Mouse (Mus musculus) MEL (cell line): ENCODE data around the gene Hnrnph3. TPM values are rescaled to one million over a fixed set of nuclear protein-coding genes. Genes with fewer than 3 reads are reported as not detected.

Experiments used
- DNase-seq: peaks from one replicate; pipeline ENCODE4 v3.0.0; 2011; ENCODE audit warnings: low read depth, low spot score
- H3K27ac ChIP-seq: 2 replicates; pipeline ENCODE4 v1.5.1; 2012; ENCODE audit warnings: low read depth, mild to moderate bottlenecking, control low read depth, low read length, moderate library complexity; ENCODE audit not compliant: control insufficient read depth
- H3K27me3 ChIP-seq, 2 experiments: fragments of 150-350 bp in 1 of 2; sonication (generic) in 1 of 2; 2 replicates each; pipeline ENCODE4 v1.6.1; 2012; ENCODE audit warnings: low read length in 2 of 2, mild to moderate bottlenecking in 2 of 2, improper control_type of control experiment in 1 of 2, moderate library complexity in 1 of 2; ENCODE audit not compliant: insufficient read depth in 2 of 2, control insufficient read depth in 1 of 2
- H3K36me3 ChIP-seq, 2 experiments: 2 replicates each; pipeline ENCODE4 v1.6.1; 2012 to 2014; ENCODE audit warnings: low read length in 2 of 2, improper control_type of control experiment in 1 of 2, inconsistent platforms in 1 of 2, mild to moderate bottlenecking in 1 of 2; ENCODE audit not compliant: insufficient read depth in 2 of 2, control insufficient read depth in 1 of 2
- H3K4me1 ChIP-seq, 2 experiments: fragments of 150-350 bp in 1 of 2; sonication (generic) in 1 of 2; 2 replicates each; pipeline ENCODE4 v1.6.1; 2012; ENCODE audit warnings: low read length in 2 of 2, improper control_type of control experiment in 1 of 2, mild to moderate bottlenecking in 1 of 2; ENCODE audit not compliant: insufficient read depth in 2 of 2, control insufficient read depth in 1 of 2
- H3K4me3 ChIP-seq, 2 experiments: fragments of 150-350 bp in 1 of 2; sonication (generic) in 1 of 2; 2 replicates each; pipeline ENCODE4 v1.5.1; 2012; ENCODE audit warnings: low read depth in 2 of 2, low read length in 2 of 2, mild to moderate bottlenecking in 2 of 2, moderate library complexity in 2 of 2, control low read depth in 1 of 2, improper control_type of control experiment in 1 of 2; ENCODE audit not compliant: control insufficient read depth in 1 of 2, insufficient read depth in 1 of 2
- H3K79me2 ChIP-seq: 2 replicates; pipeline ENCODE4 v1.6.1; 2012; ENCODE audit warnings: mild to moderate bottlenecking, low read length, moderate library complexity; ENCODE audit not compliant: control insufficient read depth, poor library complexity, insufficient read depth
- H3K9ac ChIP-seq: 2 replicates; pipeline ENCODE4 v1.6.1; 2012; ENCODE audit warnings: low read depth, mild to moderate bottlenecking, control low read depth, low read length, moderate library complexity; ENCODE audit not compliant: control insufficient read depth, poor library complexity, severe bottlenecking
- H3K9me3 ChIP-seq: fragments of 150-350 bp; sonication (generic); replicated peaks from 2 replicates; pipeline ENCODE4 v1.6.1; 2012; ENCODE audit warnings: mild to moderate bottlenecking, low read length, improper control_type of control experiment, moderate library complexity; ENCODE audit not compliant: insufficient read depth
- BHLHE40 ChIP-seq: IDR thresholded peaks from 2 replicates; pipeline ENCODE4 v1.6.1; 2012; ENCODE audit warnings: low read depth, mild to moderate bottlenecking, inconsistent platforms, low read length, improper control_type of control experiment, borderline replicate concordance
- CHD1 ChIP-seq: IDR thresholded peaks from 2 replicates; pipeline ENCODE4 v1.6.1; 2012; ENCODE audit warnings: low read depth, mild to moderate bottlenecking, inconsistent platforms, low read length, improper control_type of control experiment
- CTCF ChIP-seq, 3 experiments: IDR thresholded peaks in 2 of 3; conservative IDR thresholded peaks in 1 of 3; 2 replicates each; pipeline ENCODE4 v1.5.1; 2011 to 2012; ENCODE audit warnings: low read length in 3 of 3, low read depth in 2 of 3, mild to moderate bottlenecking in 2 of 3, improper control_type of control experiment in 1 of 3, inconsistent platforms in 1 of 3, mixed read lengths in 1 of 3, moderate library complexity in 1 of 3; ENCODE audit not compliant: control insufficient read depth in 1 of 3, insufficient read depth in 1 of 3, poor library complexity in 1 of 3, severe bottlenecking in 1 of 3
- E2F4 ChIP-seq: IDR thresholded peaks from 2 replicates; pipeline ENCODE4 v1.6.1; 2011; ENCODE audit warnings: low read depth, low read length, improper control_type of control experiment, borderline replicate concordance
- ELF1 ChIP-seq: IDR thresholded peaks from 2 replicates; pipeline ENCODE4 v1.6.1; 2014; ENCODE audit warnings: low read depth, mild to moderate bottlenecking, inconsistent platforms, low read length, improper control_type of control experiment, moderate library complexity
- ETS1 ChIP-seq: IDR thresholded peaks from 2 replicates; pipeline ENCODE4 v1.6.1; 2012; ENCODE audit warnings: low read depth, mild to moderate bottlenecking, inconsistent platforms, low read length, improper control_type of control experiment, moderate library complexity
- GATA1 ChIP-seq: IDR thresholded peaks from 2 replicates; pipeline ENCODE4 v1.6.1; 2011; ENCODE audit warnings: low read depth, low read length, improper control_type of control experiment
- HCFC1 ChIP-seq: IDR thresholded peaks from 2 replicates; pipeline ENCODE4 v1.6.1; 2012; ENCODE audit warnings: low read depth, mild to moderate bottlenecking, inconsistent platforms, low read length, improper control_type of control experiment, moderate library complexity
- JUND ChIP-seq: IDR thresholded peaks from 2 replicates; pipeline ENCODE4 v1.6.1; 2011; ENCODE audit warnings: low read depth, mild to moderate bottlenecking, improper control_type of control experiment, low read length
- KAT2A ChIP-seq: conservative IDR thresholded peaks from 2 replicates; pipeline ENCODE4 v1.6.1; 2012; ENCODE audit warnings: low read depth, low read length, improper control_type of control experiment, inconsistent platforms
- MAFK ChIP-seq: IDR thresholded peaks from 2 replicates; pipeline ENCODE4 v1.6.1; 2011; ENCODE audit warnings: low read depth, mild to moderate bottlenecking, low read length, improper control_type of control experiment, borderline replicate concordance
- MAX ChIP-seq: IDR thresholded peaks from 2 replicates; pipeline ENCODE4 v1.6.1; 2011; ENCODE audit warnings: low read length, improper control_type of control experiment
- MXI1 ChIP-seq: IDR thresholded peaks from 2 replicates; pipeline ENCODE4 v1.6.1; 2011; ENCODE audit warnings: mild to moderate bottlenecking, low read depth, low read length, improper control_type of control experiment
- MYB ChIP-seq: IDR thresholded peaks from 2 replicates; pipeline ENCODE4 v1.6.1; 2011; ENCODE audit warnings: mild to moderate bottlenecking, low read depth, low read length, improper control_type of control experiment
- MYC ChIP-seq: IDR thresholded peaks from 2 replicates; pipeline ENCODE4 v1.6.1; 2011; ENCODE audit warnings: low read depth, mild to moderate bottlenecking, low read length, improper control_type of control experiment, moderate library complexity
- NELFE ChIP-seq: IDR thresholded peaks from 2 replicates; pipeline ENCODE4 v1.6.1; 2011; ENCODE audit warnings: low read depth, low read length, improper control_type of control experiment
- NRF1 ChIP-seq: IDR thresholded peaks from 2 replicates; pipeline ENCODE4 v1.6.1; 2014; ENCODE audit warnings: low read depth, mild to moderate bottlenecking, inconsistent platforms, low read length, improper control_type of control experiment, moderate library complexity; ENCODE audit not compliant: poor library complexity, insufficient read depth, severe bottlenecking
- POLR2A ChIP-seq, 2 experiments: IDR thresholded peaks; 2 replicates each; pipeline ENCODE4 v1.6.1; 2011 to 2012; ENCODE audit warnings: low read length in 2 of 2, mild to moderate bottlenecking in 2 of 2, control low read depth in 1 of 2, improper control_type of control experiment in 1 of 2, low read depth in 1 of 2, moderate library complexity in 1 of 2; ENCODE audit not compliant: control insufficient read depth in 1 of 2, insufficient read depth in 1 of 2, poor library complexity in 1 of 2
- POLR2AphosphoS2 ChIP-seq: IDR thresholded peaks from 2 replicates; pipeline ENCODE4 v1.6.1; 2011; ENCODE audit warnings: low read length, improper control_type of control experiment
- RAD21 ChIP-seq: IDR thresholded peaks from 2 replicates; pipeline ENCODE4 v1.6.1; 2011; ENCODE audit warnings: mild to moderate bottlenecking, low read depth, low read length, improper control_type of control experiment
- RCOR1 ChIP-seq: IDR thresholded peaks from 2 replicates; pipeline ENCODE4 v1.6.1; 2012; ENCODE audit warnings: low read depth, mild to moderate bottlenecking, inconsistent platforms, low read length, improper control_type of control experiment
- SIN3A ChIP-seq: IDR thresholded peaks from 2 replicates; pipeline ENCODE4 v1.6.1; 2012; ENCODE audit warnings: low read length, improper control_type of control experiment, inconsistent platforms
- SMC3 ChIP-seq: IDR thresholded peaks from 2 replicates; pipeline ENCODE4 v1.6.1; 2011; ENCODE audit warnings: low read depth, low read length, improper control_type of control experiment
- TCF12 ChIP-seq: IDR thresholded peaks from 2 replicates; pipeline ENCODE4 v1.6.1; 2014; ENCODE audit warnings: low read depth, mild to moderate bottlenecking, inconsistent platforms, low read length, improper control_type of control experiment, moderate library complexity
- UBTF ChIP-seq: IDR thresholded peaks from 2 replicates; pipeline ENCODE4 v1.6.1; 2012; ENCODE audit warnings: low read depth, mild to moderate bottlenecking, inconsistent platforms, low read length, improper control_type of control experiment, moderate library complexity, borderline replicate concordance; ENCODE audit not compliant: insufficient read depth
- USF1 ChIP-seq: IDR thresholded peaks from 2 replicates; pipeline ENCODE4 v1.6.1; 2014; ENCODE audit warnings: low read depth, mild to moderate bottlenecking, inconsistent platforms, low read length, improper control_type of control experiment, moderate library complexity
- ZC3H11A ChIP-seq: IDR thresholded peaks from 2 replicates; pipeline ENCODE4 v1.6.1; 2012; ENCODE audit warnings: low read depth, mild to moderate bottlenecking, inconsistent platforms, low read length, improper control_type of control experiment
- ZKSCAN1 ChIP-seq: IDR thresholded peaks from 2 replicates; pipeline ENCODE4 v1.6.1; 2012; ENCODE audit warnings: low read depth, mild to moderate bottlenecking, inconsistent platforms, low read length, improper control_type of control experiment, moderate library complexity
- ZMIZ1 ChIP-seq: IDR thresholded peaks from 2 replicates; pipeline ENCODE4 v1.6.1; 2012; ENCODE audit warnings: low read depth, mild to moderate bottlenecking, inconsistent platforms, low read length, improper control_type of control experiment, moderate library complexity
- polyA plus RNA-seq, 2 experiments: library from polyadenylated mRNA; stranded (reverse) in 1 of 2; unstranded in 1 of 2; fragments of >175 nt in 1 of 2; fragments of >200 nt in 1 of 2; gene quantifications; 2 replicates each; pipeline versions ENCODE4 v1.2.1 to v1.2.4; 2012; ENCODE audit warnings: low replicate concordance in 2 of 2, low read depth in 1 of 2; ENCODE audit not compliant: insufficient read length in 2 of 2, insufficient read depth in 1 of 2, missing spikeins in 1 of 2
- total RNA-seq: library from RNA; depleted of rRNA; stranded (reverse); fragments of 300-350 nt; gene quantifications from 2 replicates; pipeline ENCODE4 v1.2.3, GENCODE M21; 2012

The Hnrnph3 gene
- total and polyA plus RNA-seq, 3 experiments: 11.5 to 62.4 TPM; not detected in 1

DNA sequence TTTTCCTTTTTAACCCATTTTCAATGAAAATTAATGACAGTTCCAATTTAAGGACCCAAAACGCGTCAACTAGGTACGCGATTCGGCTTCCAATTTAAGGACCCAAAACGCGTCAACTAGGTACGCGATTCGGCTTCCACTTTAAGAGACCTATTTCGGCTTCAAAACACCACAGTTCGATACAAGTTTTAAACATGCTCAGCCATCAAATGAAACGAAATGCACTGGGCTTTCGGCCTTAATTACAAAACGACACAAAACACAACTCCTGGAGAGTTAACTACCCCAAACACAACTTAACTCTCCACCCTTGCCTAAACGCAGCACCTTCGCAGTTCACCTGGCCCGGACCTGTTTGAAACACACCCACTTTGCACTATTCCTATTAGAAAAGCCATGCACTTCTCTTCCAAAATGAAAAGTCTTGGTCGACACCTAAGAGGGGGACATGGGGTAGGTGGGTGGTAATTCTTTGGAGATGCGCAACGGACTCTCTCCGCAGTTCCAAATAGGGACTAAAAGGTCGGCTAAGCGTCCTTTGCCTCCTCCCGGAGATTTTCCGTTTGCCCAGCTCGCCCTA is 1.4 kb downstream of the Hnrnph3 start:
- peaks cover 45% of the 10 kb centered on the region for H3K79me2 ChIP-seq
- H3K27me3 ChIP-seq: no peaks in the 10 kb centered on the region
- TF ChIP-seq BHLHE40 (no peak), MAX (no peak), NELFE (no peak), ELF1 (no peak), CHD1 (0 out of 2 replicates have a peak, but pooled peaks have one; percentile 6)
- TF ChIP-seq, all 39 proteins: peak for 1
- Histone ChIP-seq H3K4me1 (peaks cover 2 to 12% of the 10 kb centered on the region in 2 experiments), H3K4me3 (peak overlapping the region; percentile 91 to 97), H3K36me3 (peaks cover 9 to 29% of the 10 kb centered on the region in 2 experiments; a peak in 3 of 4 replicates), H3K9ac (peak overlapping the region; percentile 98), H3K27ac (peak overlapping the region; percentile 97), H3K9me3 (no peaks in the 10 kb centered on the region)
- peak; percentile 51 for DNase-seq

DNA sequence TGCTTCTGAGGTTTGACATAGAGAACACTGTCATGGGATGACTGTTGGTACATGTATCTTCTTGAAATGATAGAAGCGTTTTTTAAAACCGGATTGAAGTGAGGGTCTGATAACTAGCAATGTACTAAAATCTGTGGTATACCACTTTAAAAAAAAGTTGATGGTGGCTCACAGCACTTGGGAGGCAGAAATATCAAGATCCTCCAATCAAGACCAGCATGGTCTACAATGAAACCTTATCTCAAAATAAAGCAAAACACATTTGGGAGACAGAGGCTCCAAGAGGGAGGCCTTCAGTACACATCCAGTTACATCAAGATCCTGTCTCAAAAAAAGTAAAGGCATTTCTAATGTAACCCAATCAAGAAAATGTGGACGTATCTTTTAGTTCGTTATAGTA is 2.3 kb downstream of the Hnrnph3 start:
- Histone ChIP-seq H3K27ac (peak overlapping the region; percentile 42), H3K4me1 (peaks cover 2 to 12% of the 10 kb centered on the region in 2 experiments), H3K36me3 (peaks cover 14 to 29% of the 10 kb centered on the region in 2 experiments), H3K79me2 (peaks cover 45% of the 10 kb centered on the region), H3K4me3 (peak overlapping the region; percentile 91 to 97), H3K9me3 (no peaks in the 10 kb centered on the region), H3K9ac (peak overlapping the region; percentile 98), H3K27me3 (no peaks in the 10 kb centered on the region)
- DNase-seq: peak; percentile 74
- TF ChIP-seq MAFK (0 out of 2 replicates have a peak, but pooled peaks have one; percentile 14), ZC3H11A (no peak), JUND (no peak), TCF12 (peak; percentile 57; the same call in 1 of the 2 replicates), MAX (peak; percentile 44; the same call in 1 of the 2 replicates), USF1 (no peak), BHLHE40 (0 out of 2 replicates have a peak, but pooled peaks have one; percentile 48), RAD21 (no peak), RCOR1 (peak; percentile 97), ZMIZ1 (peak; percentile 37; the same call in 1 of the 2 replicates), ZKSCAN1 (no peak), ELF1 (no peak), SMC3 (no peak), MXI1 (peak; percentile 73; the same call in 1 of the 2 replicates), POLR2A (IDR thresholded peaks at IDR 0.05; ENCODE audit: control insufficient read depth in 1 of 2, insufficient read depth in 1 of 2, low read depth in 1 of 2, low read length in 2 of 2, poor library complexity in 1 of 2) (no peak), MYB (no peak), ETS1 (0 out of 2 replicates have a peak, but pooled peaks have one; percentile 37), GATA1 (peak; percentile 78), MYC (no peak), CTCF (IDR thresholded peaks at IDR 0.05 in 2 of 3, conservative IDR thresholded peaks at IDR 0.05 in 1 of 3; ENCODE audit: control insufficient read depth in 1 of 3, insufficient read depth in 1 of 3, low read depth in 2 of 3, low read length in 3 of 3, poor library complexity in 1 of 3, severe bottlenecking in 1 of 3) (no peak), CHD1 (no peak; the same call in 1 of the 2 replicates), HCFC1 (0 out of 2 replicates have a peak, but pooled peaks have one; percentile 40), KAT2A (no peak), E2F4 (no peak), UBTF (no peak), NRF1 (no peak), POLR2AphosphoS2 (no peak), SIN3A (peak; percentile 84)
